Mouse (Mus musculus): Measurements from ENCODE around the gene Srrd. TPM values are rescaled to one million over a fixed set of nuclear protein-coding genes. Genes with fewer than 3 reads are reported as not detected.

Gene Srrd
- polyA plus RNA-seq, 1 experiment = 14.1 TPM

DNA sequence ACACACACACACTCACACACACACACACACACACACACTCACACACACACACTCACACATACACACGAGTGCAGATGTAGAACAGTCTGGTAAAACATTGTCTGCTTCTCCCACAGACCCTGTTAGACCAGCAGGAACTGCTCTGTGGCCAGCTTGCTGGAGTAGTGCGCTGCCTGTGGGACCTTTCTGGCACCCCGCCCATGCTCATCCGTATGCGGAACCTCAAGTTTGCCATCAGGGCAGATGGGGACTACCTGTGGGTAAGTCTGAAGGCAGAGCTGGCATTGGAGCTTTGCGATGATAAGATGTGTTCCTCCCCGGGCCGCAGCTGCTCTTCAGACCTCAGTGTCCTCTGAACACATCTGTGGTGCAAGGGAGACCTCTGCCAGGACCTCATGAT, 6.3 kb upstream of the Srrd start:
- H3K4me3 ChIP-seq (replicated peaks; ENCODE audit: control insufficient read depth, low read depth, low read length) = no peak overlapping the region
- WGBS = 88% methylated on average over 8 of the region's 8 CpGs

GRCm38 (mm10) chr5:112346211-112346965, 3.5 kb upstream of the Srrd start:
- no peak for TF ChIP-seq POLR2A (IDR thresholded peaks at IDR 0.05; ENCODE audit: borderline replicate concordance, control insufficient read depth, low read depth, low read length)
- TF ChIP-seq CTCF (IDR thresholded peaks at IDR 0.05; ENCODE audit: control insufficient read depth, insufficient read depth, low read length) = no peak
- H3K27ac ChIP-seq (ENCODE audit: control insufficient read depth, insufficient read depth, low read depth, low read length, poor library complexity) = no peak overlapping the region
- 85% methylated on average over 16 of the region's 16 CpGs for WGBS
- no peak overlapping the region for H3K4me3 ChIP-seq (replicated peaks; ENCODE audit: control insufficient read depth, low read depth, low read length)
- no peaks in the 10 kb centered on the region; the same call in 1 of the 2 replicates for H3K4me1 ChIP-seq (ENCODE audit: control insufficient read depth, insufficient read depth, low read length)

More for the DNA sequence above, 6.3 kb upstream of the Srrd start:
- no peak overlapping the region for H3K27ac ChIP-seq (ENCODE audit: control insufficient read depth, insufficient read depth, low read depth, low read length, poor library complexity)
- H3K4me1 ChIP-seq (ENCODE audit: control insufficient read depth, insufficient read depth, low read length) = no peaks in the 10 kb centered on the region
- TF ChIP-seq POLR2A (IDR thresholded peaks at IDR 0.05; ENCODE audit: borderline replicate concordance, control insufficient read depth, low read depth, low read length) (no peak), CTCF (IDR thresholded peaks at IDR 0.05; ENCODE audit: control insufficient read depth, insufficient read depth, low read length) (no peak)

DNA sequence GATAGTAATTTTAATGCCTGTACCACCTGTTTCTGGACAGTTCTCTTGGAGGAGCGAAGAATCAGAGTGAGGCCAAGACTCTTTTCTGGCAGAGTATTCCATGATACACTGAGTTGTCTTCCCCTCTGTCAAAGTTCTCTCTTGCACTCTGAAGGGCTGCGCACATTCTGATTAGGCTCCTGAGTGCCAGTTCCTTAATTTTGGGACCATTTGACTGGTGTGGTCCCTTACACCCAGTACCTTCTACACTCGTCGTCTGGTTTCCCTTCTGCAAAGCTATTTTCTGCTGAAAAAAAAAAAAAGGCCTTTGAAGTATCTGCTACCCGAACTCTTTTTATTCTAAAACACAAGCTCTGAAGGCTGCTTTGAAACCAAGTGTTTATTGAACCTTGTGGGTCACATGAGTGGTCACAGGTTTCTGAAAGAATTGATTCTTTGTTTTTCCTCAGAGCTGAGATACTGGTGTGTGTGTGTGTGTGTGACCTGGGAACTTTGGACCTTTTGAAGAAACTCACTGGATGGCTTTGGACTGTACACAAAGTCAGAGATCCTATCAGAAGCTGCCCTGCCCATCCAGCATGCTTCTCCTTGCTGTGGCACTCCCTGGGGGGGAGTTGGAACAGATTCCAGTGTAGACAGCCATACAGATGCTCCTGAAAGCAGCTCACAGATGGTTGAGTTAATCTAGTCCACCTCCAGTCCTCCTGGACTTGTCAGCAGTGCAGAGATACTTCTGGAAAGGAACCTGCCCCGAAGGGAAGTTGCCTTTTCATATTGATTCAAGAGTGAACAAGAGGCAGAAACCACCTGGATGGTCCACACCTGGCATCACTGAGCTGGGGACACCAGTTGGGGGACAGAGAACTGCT, 1.5 kb upstream of the Srrd start:
- H3K4me3 ChIP-seq (replicated peaks; ENCODE audit: control insufficient read depth, low read depth, low read length) = no peak overlapping the region
- no peak overlapping the region for H3K27ac ChIP-seq (ENCODE audit: control insufficient read depth, insufficient read depth, low read depth, low read length, poor library complexity)
- TF ChIP-seq POLR2A (IDR thresholded peaks at IDR 0.05; ENCODE audit: borderline replicate concordance, control insufficient read depth, low read depth, low read length) (no peak), CTCF (IDR thresholded peaks at IDR 0.05; ENCODE audit: control insufficient read depth, insufficient read depth, low read length) (no peak)
- 65% methylated on average over 6 of the region's 6 CpGs for WGBS
- no peaks in the 10 kb centered on the region; the same call in 1 of the 2 replicates for H3K4me1 ChIP-seq (ENCODE audit: control insufficient read depth, insufficient read depth, low read length)

DNA sequence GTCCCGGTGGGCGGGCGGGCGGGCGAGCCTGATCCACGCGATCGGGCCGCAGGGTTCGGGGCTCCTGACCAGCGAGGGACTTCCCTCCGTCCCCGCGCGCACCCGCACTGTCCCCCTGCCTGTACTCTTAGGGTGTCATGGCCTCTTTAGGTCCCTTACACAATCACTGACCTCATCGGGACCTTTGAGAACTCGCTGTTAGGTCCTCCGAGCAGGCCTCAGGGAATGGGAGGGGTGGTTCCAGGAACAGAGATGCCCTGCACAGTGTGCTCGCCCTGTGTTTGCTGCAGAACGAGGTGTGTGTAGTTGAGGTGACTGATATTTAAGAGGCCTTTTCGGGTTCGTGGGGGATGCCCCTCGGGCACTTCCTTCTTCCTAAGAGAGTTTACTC, 360 bp upstream of the Srrd start:
- H3K4me1 ChIP-seq (ENCODE audit: control insufficient read depth, insufficient read depth, low read length) = no peaks in the 10 kb centered on the region; the same call in 1 of the 2 replicates
- H3K27ac ChIP-seq (ENCODE audit: control insufficient read depth, insufficient read depth, low read depth, low read length, poor library complexity) = 0 out of 2 replicates have a peak overlapping the region, but pooled peaks have one; percentile 5
- peak overlapping the region; percentile 98 for H3K4me3 ChIP-seq (replicated peaks; ENCODE audit: control insufficient read depth, low read depth, low read length)
- 0% methylated on average over 24 of the region's 24 CpGs for whole genome bisulfite sequencing
- no peak for TF ChIP-seq POLR2A (IDR thresholded peaks at IDR 0.05; ENCODE audit: borderline replicate concordance, control insufficient read depth, low read depth, low read length)
- TF ChIP-seq CTCF (IDR thresholded peaks at IDR 0.05; ENCODE audit: control insufficient read depth, insufficient read depth, low read length) = no peak

GRCm38 (mm10) chr5:112339215-112339614, 3.6 kb downstream of the Srrd start:
- Histone ChIP-seq H3K4me3 (replicated peaks; ENCODE audit: control insufficient read depth, low read depth, low read length) (no peak overlapping the region), H3K27ac (ENCODE audit: control insufficient read depth, insufficient read depth, low read depth, low read length, poor library complexity) (no peak overlapping the region), H3K4me1 (ENCODE audit: control insufficient read depth, insufficient read depth, low read length) (no peaks in the 10 kb centered on the region; the same call in 1 of the 2 replicates)
- TF ChIP-seq POLR2A (IDR thresholded peaks at IDR 0.05; ENCODE audit: borderline replicate concordance, control insufficient read depth, low read depth, low read length) = no peak
- no peak for TF ChIP-seq CTCF (IDR thresholded peaks at IDR 0.05; ENCODE audit: control insufficient read depth, insufficient read depth, low read length)
- WGBS = 73% methylated on average over 7 of the region's 7 CpGs

- 94% methylated on average over 22 of the region's 22 CpGs for WGBS
- TF ChIP-seq POLR2A (IDR thresholded peaks at IDR 0.05; ENCODE audit: borderline replicate concordance, control insufficient read depth, low read depth, low read length) (no peak), CTCF (IDR thresholded peaks at IDR 0.05; ENCODE audit: control insufficient read depth, insufficient read depth, low read length) (no peak)
- no peaks in the 10 kb centered on the region; the same call in 1 of the 2 replicates for H3K4me1 ChIP-seq (ENCODE audit: control insufficient read depth, insufficient read depth, low read length)
- no peak overlapping the region for H3K4me3 ChIP-seq (replicated peaks; ENCODE audit: control insufficient read depth, low read depth, low read length)
- H3K27ac ChIP-seq (ENCODE audit: control insufficient read depth, insufficient read depth, low read depth, low read length, poor library complexity) = no peak overlapping the region
These were observed 5.8 kb downstream of the Srrd start for GRCm38 (mm10) chr5:112337004-112337403.

- Histone ChIP-seq H3K27ac (ENCODE audit: control insufficient read depth, insufficient read depth, low read depth, low read length, poor library complexity) (no peak overlapping the region), H3K4me1 (ENCODE audit: control insufficient read depth, insufficient read depth, low read length) (no peaks in the 10 kb centered on the region), H3K4me3 (replicated peaks; ENCODE audit: control insufficient read depth, low read depth, low read length) (no peak overlapping the region)
- no peak for TF ChIP-seq POLR2A (IDR thresholded peaks at IDR 0.05; ENCODE audit: borderline replicate concordance, control insufficient read depth, low read depth, low read length)
- peak; percentile 80 for TF ChIP-seq CTCF (IDR thresholded peaks at IDR 0.05; ENCODE audit: control insufficient read depth, insufficient read depth, low read length)
- 62% methylated on average over 2 of the region's 2 CpGs for WGBS
These were observed 7.4 kb downstream of the Srrd start for GRCm38 (mm10) chr5:112335473-112335872.
